ENCODE assay signal across 10 mouse cellular contexts in genomic region chr1:53850891-53851290, GRCm38 (mm10).
A peak's percentile ranks its signal among the peaks of the same experiment; 100 is the strongest.
DNase-seq lines count a peak whose midpoint lies in the region; ATAC-seq and TF ChIP-seq lines count a peak whose summit lies in the region.
"Had no signal": no experiment of that assay in that cellular context is flagged by ENCODE, and none has a peak within 500 bp of the region (broad histone marks: within the 10 kb centered on the region; RNA-seq: fewer than 3 reads in every experiment).

No protein-coding gene starts in this region.

- H3K4me3 ChIP-seq in intestine, postnatal 0 days (ENCODE audit: low read depth, low read length), result no peak overlapping the region
- H3K4me3 ChIP-seq in forebrain, embryonic 12.5 days (replicated peaks), result no peak overlapping the region
- H3K4me3 ChIP-seq in forebrain, embryonic 13.5 days, result no peak overlapping the region
- H3K4me3 ChIP-seq: hindbrain, embryonic 15.5 days; neural tube, embryonic 13.5 days had no signal

- no peaks in the 10 kb centered on the region for H3K4me1 ChIP-seq in intestine, postnatal 0 days (replicated peaks; ENCODE audit: control insufficient read depth, insufficient read depth, low read length)
- H3K4me1 ChIP-seq in forebrain, embryonic 12.5 days, result no peaks in the 10 kb centered on the region
- H3K4me1 ChIP-seq in forebrain, embryonic 13.5 days, result no peaks in the 10 kb centered on the region
- H3K4me1 ChIP-seq: hindbrain, embryonic 15.5 days; neural tube, embryonic 13.5 days had no signal

- no peak for TF ChIP-seq CTCF in intestine, postnatal 0 days (IDR thresholded peaks at IDR 0.05; ENCODE audit: low read depth)

- no peaks in the 10 kb centered on the region for H3K9me3 ChIP-seq in intestine, postnatal 0 days (ENCODE audit: control insufficient read depth)
- no peaks in the 10 kb centered on the region for H3K9me3 ChIP-seq in forebrain, embryonic 12.5 days
- no peaks in the 10 kb centered on the region for H3K9me3 ChIP-seq in forebrain, embryonic 13.5 days (replicated peaks)
- H3K9me3 ChIP-seq: hindbrain, embryonic 15.5 days; neural tube, embryonic 13.5 days had no signal

- WGBS in intestine, postnatal 0 days, result 66% methylated on average over 6 of the region's 6 CpGs
- WGBS in forebrain, embryonic 12.5 days, result 91% methylated on average over 6 of the region's 6 CpGs
- 92% methylated on average over 6 of the region's 6 CpGs for WGBS in forebrain, embryonic 13.5 days

- no peak overlapping the region for H3K27ac ChIP-seq in intestine, postnatal 0 days (ENCODE audit: low read depth, low read length)
- H3K27ac ChIP-seq in forebrain, embryonic 12.5 days, result no peak overlapping the region
- no peak overlapping the region for H3K27ac ChIP-seq in forebrain, embryonic 13.5 days
- H3K27ac ChIP-seq: hindbrain, embryonic 15.5 days; neural tube, embryonic 13.5 days had no signal

- H3K4me2 ChIP-seq in intestine, postnatal 0 days (replicated peaks; ENCODE audit: low read depth), result no peak overlapping the region
- no peak overlapping the region for H3K4me2 ChIP-seq in forebrain, embryonic 12.5 days
- no peak overlapping the region for H3K4me2 ChIP-seq in forebrain, embryonic 13.5 days
- H3K4me2 ChIP-seq: hindbrain, embryonic 15.5 days; neural tube, embryonic 13.5 days had no signal

- peak; percentile 55 for DNase-seq in CD4-positive, CD25-positive, alpha-beta regulatory T cell, adult 2 months (ENCODE audit: low read depth, low spot score)
- peak; percentile 75 for DNase-seq in T-cell, adult 2 months (ENCODE audit: low spot score)
- DNase-seq in right cerebral cortex, adult 2 months (ENCODE audit: low spot score in 2 of 2), result no peak
- DNase-seq in testis, postnatal 10 days (ENCODE audit: low spot score), result no peak

- H3K36me3 ChIP-seq in intestine, postnatal 0 days (ENCODE audit: control insufficient read depth, insufficient read depth), result no peaks in the 10 kb centered on the region
- H3K36me3 ChIP-seq in forebrain, embryonic 12.5 days (replicated peaks), result no peaks in the 10 kb centered on the region
- H3K36me3 ChIP-seq in forebrain, embryonic 13.5 days (ENCODE audit: poor library complexity, severe bottlenecking), result no peaks in the 10 kb centered on the region

- H3K27me3 ChIP-seq in intestine, postnatal 0 days (replicated peaks; ENCODE audit: control insufficient read depth, insufficient read depth, low read length), result no peaks in the 10 kb centered on the region
- no peaks in the 10 kb centered on the region for H3K27me3 ChIP-seq in forebrain, embryonic 12.5 days
- H3K27me3 ChIP-seq in forebrain, embryonic 13.5 days, result no peaks in the 10 kb centered on the region
- H3K27me3 ChIP-seq: hindbrain, embryonic 15.5 days; neural tube, embryonic 13.5 days had no signal

- peak; percentile 55 for ATAC-seq in intestine, postnatal 0 days
- peak; percentile 84 for ATAC-seq in neutrophil, adult 5-6 weeks (ENCODE audit: extremely low read depth, insufficient number of reproducible peaks, low FRiP score, poor library complexity, severe bottlenecking)
- no peak for ATAC-seq in forebrain, embryonic 12.5 days (ENCODE audit: low FRiP score)
- ATAC-seq in forebrain, embryonic 13.5 days, result no peak

- H3K9ac ChIP-seq in intestine, postnatal 0 days (ENCODE audit: low read depth, low read length), result no peak overlapping the region
- no peak overlapping the region for H3K9ac ChIP-seq in forebrain, embryonic 12.5 days
- H3K9ac ChIP-seq in forebrain, embryonic 13.5 days, result no peak overlapping the region
- H3K9ac ChIP-seq: hindbrain, embryonic 15.5 days; neural tube, embryonic 13.5 days had no signal

Comparison
In these comparisons a context has a peak if more than half of its experiments do, and no peak if none do; other contexts are left out.
1. DNase-seq: peak in CD4-positive, CD25-positive, alpha-beta regulatory T cell, adult 2 months (single experiment) and T-cell, adult 2 months (single experiment); none in right cerebral cortex, adult 2 months (0 of 2) and testis, postnatal 10 days (single experiment).
2. ATAC-seq: peak in intestine, postnatal 0 days (single experiment) and neutrophil, adult 5-6 weeks (single experiment); none in forebrain, embryonic 12.5 days (single experiment) and forebrain, embryonic 13.5 days (single experiment).